Mouse (Mus musculus): ENCODE measurements around the gene Gm12248. TPM values are rescaled to one million over a fixed set of nuclear protein-coding genes. Genes with fewer than 3 reads are reported as not detected.
"Not testable (repeated sequence)": the region's sequence is repeated elsewhere in the genome, so short reads cannot be mapped to it uniquely, and the experiment has no call there.

Gm12248 gene
- total RNA-seq, 2 experiments from 2014 or later = 1.0 TPM; not detected in 1

- DNase-seq = no peak
These were observed 9.8 kb upstream of the Gm12248 start for GRCm38 (mm10) chr11:58102581-58103343.

DNA sequence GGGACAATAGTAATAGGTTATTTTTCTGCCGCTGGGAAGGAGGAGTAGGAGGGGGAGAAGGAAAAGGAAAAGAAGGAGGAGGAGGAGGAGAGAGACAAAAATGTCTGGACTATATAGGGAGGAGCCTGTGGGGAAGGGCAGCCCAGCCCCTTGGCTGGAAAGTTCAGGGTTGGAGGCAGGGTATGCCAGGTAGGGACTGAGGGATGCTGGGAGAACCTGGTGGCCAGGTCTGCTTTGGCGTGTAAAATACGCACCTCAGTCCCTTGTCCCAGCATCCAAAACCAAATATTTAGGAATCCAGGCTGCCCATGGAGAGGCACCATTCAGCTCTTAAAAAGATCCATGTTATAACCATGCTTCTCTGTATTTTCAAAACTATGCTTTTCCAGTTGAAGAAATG lies 9.2 kb upstream of the Gm12248 start:
- no peak for DNase-seq

- DNase-seq = no peak
These were observed 8.3 kb upstream of the Gm12248 start for GRCm38 (mm10) chr11:58101194-58101720.

GRCm38 (mm10) chr11:58100006-58100405 lies 7.1 kb upstream of the Gm12248 start:
- no peak for DNase-seq

DNA sequence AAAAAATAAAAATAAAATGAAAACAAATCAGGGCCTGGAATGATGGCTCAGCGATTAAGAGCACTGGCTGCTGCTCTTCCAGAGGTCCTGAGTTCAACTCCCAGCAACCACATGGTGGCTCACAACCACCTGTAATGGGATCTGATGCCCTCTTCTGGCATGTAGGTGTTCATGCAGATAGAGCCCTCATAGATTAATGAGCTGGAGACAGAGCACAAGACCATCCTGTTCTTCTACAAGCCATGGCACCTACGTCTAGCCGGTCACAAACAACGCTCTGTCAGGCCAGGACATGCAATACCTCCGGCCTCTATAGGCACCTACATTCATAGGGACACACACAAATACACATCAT lies 5.4 kb upstream of the Gm12248 start:
- DNase-seq = not testable (repeated sequence)

DNA sequence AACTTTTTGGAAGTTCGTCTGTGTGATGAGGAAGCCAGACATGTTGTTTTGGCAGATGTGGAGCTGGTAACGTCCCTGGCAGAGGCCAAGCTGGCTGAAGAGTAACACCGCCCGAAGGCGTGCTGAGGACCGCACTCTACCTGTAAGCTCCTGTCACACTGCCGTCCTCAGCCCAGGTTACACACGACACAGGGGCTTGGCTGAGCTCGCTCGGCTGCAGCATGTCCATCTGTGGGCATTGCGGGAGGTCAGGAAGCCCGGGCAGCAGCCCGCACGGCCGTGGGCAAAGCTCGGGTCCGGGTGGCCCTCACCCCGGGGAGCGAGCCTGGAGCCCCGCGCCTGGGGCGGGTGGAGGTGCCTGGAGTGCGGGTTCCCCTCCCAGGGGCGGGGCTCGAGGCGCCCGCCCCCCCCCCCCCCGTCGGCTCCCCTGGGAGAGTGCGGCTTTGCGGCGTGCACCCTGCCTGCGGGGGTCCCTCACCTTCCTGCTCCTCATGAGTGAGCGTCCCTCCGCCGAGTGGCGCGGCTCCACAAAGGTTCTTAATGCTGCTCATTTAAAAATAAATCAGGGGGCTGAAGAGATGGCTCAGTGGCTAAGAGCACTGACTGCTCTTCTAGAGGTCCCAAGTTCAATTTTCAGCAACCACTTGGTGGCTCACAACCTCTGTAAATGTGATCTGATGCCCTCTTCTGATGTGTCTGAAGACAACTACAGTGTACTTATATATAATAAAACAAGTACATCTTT lies 4.9 kb upstream of the Gm12248 start:
- DNase-seq = peak in 1 of 2 experiments; percentile 24

DNA sequence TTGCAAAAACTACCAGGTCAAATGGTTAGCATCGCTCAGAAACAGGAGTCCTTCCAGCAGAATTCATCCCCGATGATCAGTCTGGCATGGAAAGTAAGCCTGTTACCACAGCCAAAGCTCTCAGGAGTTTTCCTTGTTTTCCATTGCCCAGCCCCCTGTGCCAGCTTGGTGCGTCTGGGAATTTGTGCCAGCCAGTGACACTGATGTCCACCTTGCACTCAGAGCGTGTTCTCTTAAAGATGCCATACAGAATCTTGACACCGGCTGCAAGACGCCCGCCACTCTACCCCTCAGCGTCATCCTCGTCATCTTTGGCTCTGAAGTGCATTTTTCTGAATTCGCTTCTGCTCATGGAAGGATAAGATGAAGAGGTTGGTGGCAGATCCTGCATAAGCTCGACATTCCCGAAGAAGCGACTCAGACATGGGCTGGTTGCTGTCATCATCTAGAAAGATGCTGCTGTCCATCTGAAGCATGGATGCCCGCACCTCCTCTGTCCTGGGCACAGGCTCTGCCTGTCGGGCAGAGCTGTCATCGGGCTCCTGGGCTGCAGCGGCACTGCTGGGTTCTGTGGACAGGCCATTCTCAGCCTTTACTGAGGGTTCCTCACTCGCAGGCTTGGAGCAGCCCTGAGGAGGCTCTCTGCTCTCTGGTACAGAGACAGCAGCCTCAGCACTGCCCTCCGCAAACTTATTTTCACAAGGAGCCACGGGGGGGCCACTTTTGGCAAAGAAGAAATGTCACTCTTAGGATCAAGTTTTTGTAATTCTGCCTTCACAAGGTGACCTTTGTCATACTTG lies 4.1 kb upstream of the Gm12248 start:
- DNase-seq = peak; percentile 23 to 33

GRCm38 (mm10) chr11:58096160-58096559 lies 3.2 kb upstream of the Gm12248 start:
- DNase-seq = no peak

DNA sequence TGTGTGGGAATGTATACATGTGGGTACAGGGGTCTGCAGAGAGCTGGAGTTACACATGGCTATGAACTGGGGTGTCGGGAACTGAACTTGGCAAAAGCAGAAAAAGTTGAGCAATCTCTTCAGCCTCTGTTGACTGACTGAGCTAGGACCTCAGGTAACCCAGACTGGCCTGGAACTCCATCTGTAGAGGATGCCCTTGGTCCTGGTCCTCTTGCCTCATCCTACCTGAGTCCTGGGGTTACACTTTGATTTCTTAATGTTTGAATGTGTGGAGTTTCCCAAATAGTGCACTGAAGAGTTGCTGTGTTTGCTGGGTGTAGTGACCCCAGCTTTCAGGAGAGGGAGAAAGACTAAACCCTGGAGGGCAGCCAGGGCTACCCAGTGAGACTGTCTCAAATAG lies 2.6 kb upstream of the Gm12248 start:
- DNase-seq = no peak

DNA sequence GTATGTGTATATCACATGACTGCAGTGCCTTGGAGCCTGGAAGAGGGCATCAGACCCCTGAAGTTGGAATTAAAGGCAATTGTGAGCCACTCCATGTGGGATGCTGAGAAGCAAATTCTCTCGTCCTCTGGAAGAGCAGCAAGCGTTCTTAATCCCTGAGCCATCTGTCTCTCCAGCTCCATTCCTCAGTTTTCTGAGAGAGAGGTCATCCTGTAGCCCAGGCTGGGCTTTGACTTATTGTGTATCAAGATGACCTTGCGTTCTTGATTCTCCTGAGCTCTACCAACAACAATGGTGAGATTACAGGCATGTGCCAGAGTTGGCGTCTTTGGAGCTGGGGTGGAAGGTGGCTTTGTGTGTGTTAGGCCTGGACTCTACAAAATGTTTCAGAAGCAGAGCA lies 1.8 kb upstream of the Gm12248 start:
- DNase-seq = no peak

- DNase-seq = peak in 1 of 2 experiments; percentile 9
These were observed 393 bp downstream of the Gm12248 start for GRCm38 (mm10) chr11:58092541-58092940.

DNA sequence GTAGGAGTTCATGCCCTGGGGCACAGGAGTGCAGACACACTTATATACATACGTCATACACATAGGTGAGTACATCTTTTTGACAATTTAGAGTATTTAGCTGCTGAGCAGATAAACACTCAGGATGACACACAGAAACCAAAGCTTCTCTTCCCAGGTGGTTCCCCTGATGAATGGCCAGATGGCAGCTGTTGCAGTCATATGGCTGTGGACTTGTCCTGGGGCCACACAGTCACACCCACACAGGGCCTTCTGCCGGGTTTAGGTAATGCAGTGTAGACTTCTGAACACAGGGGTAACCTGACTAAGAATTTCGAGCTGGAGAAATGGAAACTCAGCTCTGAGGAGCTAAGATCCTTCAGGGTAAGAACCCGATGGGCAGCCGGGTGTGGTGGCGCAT lies 11.2 kb downstream of the Gm12248 start:
- DNase-seq = no peak

DNA sequence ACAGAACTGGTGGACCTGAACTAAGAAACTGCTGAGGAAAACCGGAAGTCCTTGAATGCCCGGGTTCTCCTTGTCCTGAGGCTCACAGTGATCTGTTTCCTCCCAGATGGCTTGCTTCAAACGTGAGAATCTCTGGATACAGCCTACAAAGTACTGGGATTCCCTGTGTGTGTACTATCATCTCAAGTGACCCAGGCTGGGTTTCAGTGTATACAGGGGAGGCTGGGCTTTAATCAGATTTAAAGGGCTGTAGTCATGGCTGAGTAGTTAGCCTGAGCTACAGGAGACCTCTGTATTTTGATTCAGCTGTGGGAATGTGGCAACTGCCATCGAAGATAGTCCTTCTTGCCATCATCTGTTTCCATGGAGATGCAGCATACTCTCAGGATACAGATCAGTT lies 15.7 kb downstream of the Gm12248 start:
- no peak for DNase-seq

DNA sequence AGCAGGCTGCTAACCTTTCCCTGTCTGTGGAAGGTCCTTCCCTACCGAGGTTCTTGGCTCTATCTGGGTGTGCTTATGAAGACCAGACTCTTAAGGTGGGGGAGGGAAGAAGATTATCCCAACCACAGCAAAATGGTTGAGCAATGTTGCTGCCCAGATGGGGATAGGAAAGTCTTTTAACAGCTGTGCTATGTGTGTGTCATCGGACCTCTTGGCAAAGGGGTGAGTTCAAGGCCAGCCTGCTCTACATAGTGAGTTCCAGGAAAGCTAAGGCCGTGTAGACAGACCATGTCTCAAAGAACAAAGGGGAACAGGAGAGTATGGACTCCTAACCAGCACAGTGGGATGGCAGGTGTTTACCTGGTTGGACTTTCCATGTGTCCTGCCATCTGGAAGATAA lies 20.0 kb downstream of the Gm12248 start:
- peak in 1 of 2 experiments; percentile 44 for DNase-seq

DNA sequence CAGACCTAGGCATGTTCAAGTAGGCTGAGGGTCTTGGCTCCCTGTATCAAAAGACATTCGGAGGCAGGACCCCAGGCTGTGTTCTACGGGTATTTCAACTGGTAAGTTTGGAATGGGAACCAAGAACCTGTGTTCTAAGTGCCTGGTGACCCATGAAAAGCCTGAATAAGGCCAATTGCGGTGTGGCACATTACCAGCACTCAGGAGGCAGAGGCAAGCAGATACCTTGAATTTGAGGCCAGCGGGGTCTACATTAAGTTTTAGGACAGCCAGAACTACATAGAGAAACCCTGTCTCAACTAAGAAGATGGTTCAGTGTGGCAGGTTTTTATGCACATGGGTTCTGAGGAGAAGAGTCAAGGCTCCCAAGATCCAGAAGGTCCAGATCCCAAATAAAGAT lies 27.9 kb downstream of the Gm12248 start:
- DNase-seq = no peak

DNA sequence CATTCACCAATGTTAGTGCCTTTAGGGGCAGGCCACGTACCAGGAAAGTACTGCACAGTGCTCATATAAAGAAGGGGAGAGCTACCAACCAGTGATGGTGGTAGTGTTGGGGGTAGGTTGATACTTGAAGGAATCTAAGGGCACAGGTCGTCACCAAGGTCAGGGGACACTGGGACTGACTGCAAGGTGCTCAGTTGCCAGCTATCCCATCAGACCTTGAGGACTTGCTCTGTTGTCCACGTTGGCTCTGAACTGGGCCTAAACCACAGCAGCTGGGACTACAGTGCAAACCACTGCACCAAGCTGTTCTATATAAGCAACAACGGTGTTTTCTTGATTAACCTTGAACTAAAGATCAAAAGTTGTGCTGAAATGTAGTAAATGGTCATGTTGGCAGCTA lies 30.3 kb downstream of the Gm12248 start:
- no peak for DNase-seq

DNA sequence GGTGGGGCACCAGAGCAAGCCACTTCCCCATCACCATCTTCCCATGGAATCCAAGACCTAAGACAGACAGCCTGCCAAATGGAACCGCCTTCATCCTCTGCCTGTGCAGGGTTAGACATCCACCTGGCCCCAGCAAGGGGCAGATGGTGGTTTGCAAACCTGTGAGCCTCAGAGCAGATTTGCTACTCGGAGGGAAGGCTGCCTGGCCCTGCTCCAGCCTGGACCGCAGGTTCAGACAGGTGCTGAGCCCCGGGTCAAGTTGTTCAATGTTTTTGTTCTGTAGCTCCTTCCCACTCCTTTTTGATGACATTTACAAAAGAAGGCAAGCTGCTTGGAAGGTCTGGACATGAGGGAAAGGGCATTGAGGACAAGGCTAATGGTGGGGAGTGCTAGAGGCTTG lies 31.7 kb downstream of the Gm12248 start:
- DNase-seq = not testable (repeated sequence)

- peak; percentile 67 to 72 for DNase-seq
These were observed 33.2 kb downstream of the Gm12248 start for GRCm38 (mm10) chr11:58059752-58060151.

GRCm38 (mm10) chr11:58057455-58057854 lies 35.5 kb downstream of the Gm12248 start:
- peak; percentile 46 to 66 for DNase-seq

- DNase-seq = peak in 1 of 2 experiments; percentile 32
These were observed 46.5 kb downstream of the Gm12248 start for GRCm38 (mm10) chr11:58046438-58046837.

GRCm38 (mm10) chr11:58042861-58043431 lies 50.0 kb downstream of the Gm12248 start:
- DNase-seq = peak in 1 of 2 experiments; percentile 23

- DNase-seq = peak in 1 of 2 experiments; percentile 34
These were observed 53.9 kb downstream of the Gm12248 start for GRCm38 (mm10) chr11:58039027-58039426.
